Mouse (Mus musculus) heart, postnatal 14 days (tissue): ENCODE data around the gene Lkaaear1. TPM values are rescaled to one million over a fixed set of nuclear protein-coding genes. Genes with fewer than 3 reads are reported as not detected.

Source experiments
- DNase-seq, 2 experiments: peaks; one replicate each; pipeline ENCODE4 v3.0.0; 2021 to 2022
- intact Hi-C: fragments of 180-260 bp; cut with DNase I; formaldehyde crosslinking; loops from one replicate; pipeline ENCODE4 v1.15.1; 2025
- long read RNA-seq, 2 experiments: library from polyadenylated mRNA; stranded (forward); transcript quantifications; one replicate each; pipeline ENCODE4 v2.0.0; 2021
- total RNA-seq, 2 experiments: library from RNA; stranded (reverse); gene quantifications; 2 replicates each; pipeline ENCODE4 v1.2.3; 2021

Gene Lkaaear1
- total RNA-seq = not detected
- long read RNA-seq, experiment 1 = 0 reads
- long read RNA-seq, experiment 2 = 0 reads

DNA sequence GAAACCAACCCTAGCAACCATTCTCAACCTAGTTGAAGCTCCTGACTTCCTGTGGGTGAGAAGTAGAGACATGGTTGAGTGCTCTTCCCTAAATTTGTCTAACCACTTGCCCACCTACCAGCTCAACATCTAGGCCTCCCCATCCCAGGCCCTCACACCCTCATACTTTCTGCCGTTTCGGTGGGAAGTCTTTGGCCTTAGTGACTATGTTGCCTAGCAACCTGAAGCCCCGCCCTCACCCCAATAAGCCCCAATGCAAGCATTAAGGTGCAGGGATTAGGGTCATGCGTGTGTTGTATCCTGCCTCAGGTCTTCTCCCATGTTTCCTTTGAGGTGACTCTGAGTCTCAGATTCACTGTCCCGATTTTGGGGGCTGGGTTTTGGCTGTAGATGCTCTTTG, at the start of gene Lkaaear1:
Gene Lkaaear1 (minus strand): TSS at position 202 of the 400 bp plus-strand sequence.
- no peak for DNase-seq
- intact Hi-C loops = no loop called here

DNA sequence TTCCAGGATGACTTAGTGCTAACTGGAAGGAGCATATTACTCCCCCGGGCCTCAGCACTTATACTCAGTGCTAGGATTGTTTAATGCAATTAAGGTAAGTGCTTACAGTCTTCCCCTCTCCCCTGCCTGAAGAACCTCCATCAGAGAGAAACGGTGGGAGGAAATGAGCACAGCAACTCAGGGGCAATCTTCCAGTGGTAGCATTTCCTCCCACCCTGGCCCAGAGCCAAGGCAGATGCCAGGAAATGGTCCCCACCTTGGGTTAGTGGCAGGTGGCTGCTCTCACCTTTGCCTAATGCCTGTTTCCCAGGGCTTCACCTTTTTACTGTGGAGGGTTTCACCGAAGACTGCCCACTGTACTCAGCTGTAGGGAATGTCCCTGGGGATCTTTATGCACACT, 31.8 kb upstream of the Lkaaear1 start:
- no peak for DNase-seq
- intact Hi-C loops = no loop called here

DNA sequence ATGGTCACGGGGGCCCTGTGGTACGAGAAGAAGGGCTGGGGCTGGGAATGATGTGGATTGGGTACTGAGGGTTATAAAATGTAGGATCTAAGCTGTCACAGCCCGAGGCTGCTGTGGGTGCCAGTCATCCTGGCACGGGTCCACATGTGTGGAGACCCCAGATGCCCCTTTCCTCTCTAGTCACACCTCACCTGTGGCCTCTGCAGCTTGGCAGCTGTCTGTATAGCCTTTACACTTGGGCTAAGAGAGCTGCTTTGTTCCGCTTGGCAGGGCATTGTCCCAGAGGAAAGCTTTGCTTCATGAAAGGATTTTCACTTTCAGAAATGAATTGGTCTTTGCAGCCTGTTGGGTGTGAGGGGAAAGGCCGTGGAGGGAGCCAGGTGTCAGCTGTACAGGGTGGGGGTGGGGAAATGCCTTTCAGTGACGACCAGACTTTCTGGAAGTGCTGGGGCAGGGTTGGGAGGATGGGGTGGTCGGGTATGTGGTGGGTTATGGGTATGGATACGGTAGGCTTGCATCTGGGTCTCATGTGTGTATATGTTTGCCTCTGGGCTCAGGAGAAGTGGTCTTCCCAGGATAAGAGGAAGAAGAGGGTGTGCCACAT, 29.5 kb upstream of the Lkaaear1 start:
- intact Hi-C loops = no loop called here
- DNase-seq = no peak

DNA sequence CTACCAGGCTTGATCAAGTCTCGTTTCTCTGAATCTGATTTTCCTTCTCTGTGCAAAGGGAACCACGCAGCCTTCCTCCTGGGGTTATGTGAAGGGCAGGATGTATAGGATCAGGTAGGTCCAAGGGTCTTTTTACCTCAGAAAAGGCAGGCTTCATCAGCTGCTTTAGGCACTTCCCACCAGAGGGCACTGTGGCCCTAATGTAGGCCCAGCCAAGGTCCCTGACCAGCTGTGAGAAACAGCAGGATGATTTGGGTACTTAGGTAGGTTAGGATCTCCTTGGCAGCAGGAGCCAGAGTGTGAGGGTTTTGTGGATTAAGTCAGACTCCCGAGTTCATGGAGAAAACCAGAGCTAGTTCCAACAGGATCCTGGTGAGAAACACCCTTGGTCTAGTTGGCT, 24.0 kb upstream of the Lkaaear1 start:
- intact Hi-C loops = no loop called here

DNA sequence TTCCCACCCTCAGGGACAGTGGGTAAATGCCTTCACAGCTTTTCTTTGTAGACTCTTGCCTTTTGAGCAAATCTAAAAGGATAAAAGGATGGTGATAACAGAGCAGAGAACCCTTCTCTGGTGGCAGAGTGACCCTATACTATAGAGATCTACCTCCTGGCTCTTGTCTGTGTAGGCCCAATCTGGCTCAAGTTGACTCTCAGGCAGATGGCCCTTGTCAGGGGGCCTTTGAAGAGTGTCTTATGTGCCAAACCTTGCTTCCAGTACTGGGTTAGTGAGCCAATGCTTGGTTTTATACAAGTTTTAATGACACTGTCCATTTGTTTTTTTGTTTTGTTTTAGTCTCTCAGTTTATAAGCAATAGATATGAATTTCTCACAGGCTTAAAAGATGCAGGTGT, 23.0 kb upstream of the Lkaaear1 start:
- DNase-seq = no peak
- intact Hi-C loops = no loop called here

More for the DNA sequence above, 24.0 kb upstream of the Lkaaear1 start:
- DNase-seq = peak; percentile 14 to 28

DNA sequence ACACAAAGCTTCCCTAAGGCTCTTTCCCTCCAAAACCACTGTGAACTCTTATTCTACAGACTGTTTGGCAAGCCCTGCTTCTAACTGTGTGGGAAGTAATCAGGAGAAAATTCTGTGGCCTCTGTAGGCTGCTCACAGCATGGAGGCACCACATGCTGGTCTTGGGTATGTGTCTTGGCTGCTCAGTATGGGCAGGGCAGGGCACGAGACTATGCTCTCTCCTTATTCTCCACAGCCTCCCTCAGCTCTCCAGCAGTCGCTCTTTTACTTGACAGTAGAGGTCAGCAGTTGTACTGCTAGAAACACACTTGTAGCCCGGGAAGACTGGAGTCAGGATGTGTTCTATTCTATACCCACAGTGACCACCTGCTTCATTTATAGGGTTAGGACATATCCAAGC, 21.8 kb upstream of the Lkaaear1 start:
- intact Hi-C loops = no loop called here
- no peak for DNase-seq

DNA sequence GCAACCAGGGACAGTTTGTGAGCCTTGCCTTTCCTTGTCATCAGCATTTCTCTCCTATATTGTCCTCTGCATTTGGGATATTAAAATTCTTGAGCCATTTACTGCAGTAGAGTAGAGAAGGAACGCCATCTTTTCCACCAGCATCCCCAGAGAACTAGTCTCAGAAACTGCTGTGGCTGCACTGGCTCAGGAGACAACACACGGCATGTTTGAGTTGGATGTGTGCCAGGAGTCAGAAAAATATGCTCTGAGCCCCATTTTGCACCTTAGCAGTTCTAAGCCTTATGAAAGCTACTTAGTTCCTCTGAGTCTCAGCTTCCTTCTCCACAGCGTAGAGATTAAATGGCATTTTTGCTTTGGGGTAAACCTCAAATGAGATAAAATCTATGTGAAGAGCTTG, 18.7 kb upstream of the Lkaaear1 start:
- no peak for DNase-seq
- intact Hi-C loops = no loop called here

DNA sequence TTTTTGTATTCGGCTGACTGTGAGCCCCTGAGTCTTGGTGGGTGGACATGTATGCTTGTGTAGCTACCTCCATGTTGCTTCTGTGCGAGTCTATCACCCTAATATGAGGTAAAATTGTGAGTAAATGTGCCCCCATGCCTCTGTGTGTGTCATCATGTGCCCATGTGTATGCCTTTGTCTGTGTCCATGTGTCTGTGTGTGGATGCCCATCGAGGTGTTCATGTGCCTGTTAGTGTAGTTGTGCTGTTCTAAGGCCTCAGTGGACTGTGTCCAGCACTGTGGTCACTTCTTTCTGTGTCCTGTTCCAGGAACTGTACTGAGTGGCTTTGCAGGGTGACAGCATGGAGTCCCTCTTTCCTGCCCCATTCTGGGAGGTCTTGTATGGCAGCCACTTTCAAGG, 17.1 kb upstream of the Lkaaear1 start:
- DNase-seq = no peak

DNA sequence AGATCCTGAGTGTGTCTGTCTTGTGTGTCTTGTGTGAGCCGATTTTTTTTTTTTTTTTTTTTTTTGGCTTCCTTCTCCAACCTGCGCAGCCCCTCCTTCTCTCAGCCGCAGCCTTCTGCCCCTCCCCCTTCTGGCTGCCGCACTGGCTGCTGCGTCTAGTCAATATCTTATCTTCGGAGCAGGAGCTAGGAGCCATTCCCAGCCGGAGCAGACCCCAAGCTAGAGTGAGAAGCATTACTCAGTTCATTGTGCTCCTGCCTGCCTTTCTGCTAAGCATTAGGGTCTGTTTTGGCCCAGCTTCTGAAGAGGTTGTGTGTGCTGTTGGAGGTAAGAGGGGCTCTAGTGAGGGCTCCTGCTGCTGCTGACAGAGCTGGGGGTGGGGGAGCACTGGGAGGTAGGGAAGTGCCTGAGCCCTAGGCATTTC, 16.7 kb upstream of the Lkaaear1 start, which contains the start of gene Oprl1:
Gene Oprl1 (plus strand): TSS at position 114 of the 424 bp plus-strand sequence.
- DNase-seq = peak in 1 of 2 experiments; percentile 15
- intact Hi-C loops = no loop called here

More for the DNA sequence above, 17.1 kb upstream of the Lkaaear1 start:
- intact Hi-C loops = no loop called here

DNA sequence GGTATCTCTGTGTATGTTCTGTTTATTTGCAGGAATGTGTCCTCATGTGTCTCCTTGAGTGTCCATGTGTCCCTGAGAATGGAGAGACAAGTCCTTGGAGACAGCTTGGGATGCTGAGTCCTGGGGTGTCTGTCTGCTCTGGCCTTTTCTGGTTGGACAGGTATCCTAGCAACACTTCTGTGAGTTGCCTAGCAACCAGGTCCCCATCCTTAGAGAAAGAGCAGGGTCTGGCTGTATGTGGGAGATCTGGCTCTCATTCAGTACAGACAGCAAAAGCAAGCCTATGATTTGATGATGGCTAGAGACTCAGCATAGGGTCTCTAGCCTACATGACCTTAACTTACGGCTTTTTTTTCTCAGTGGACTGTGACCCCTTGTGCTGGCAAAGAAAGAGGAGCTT, 15.5 kb upstream of the Lkaaear1 start:
- no peak for DNase-seq
- intact Hi-C loops = no loop called here

DNA sequence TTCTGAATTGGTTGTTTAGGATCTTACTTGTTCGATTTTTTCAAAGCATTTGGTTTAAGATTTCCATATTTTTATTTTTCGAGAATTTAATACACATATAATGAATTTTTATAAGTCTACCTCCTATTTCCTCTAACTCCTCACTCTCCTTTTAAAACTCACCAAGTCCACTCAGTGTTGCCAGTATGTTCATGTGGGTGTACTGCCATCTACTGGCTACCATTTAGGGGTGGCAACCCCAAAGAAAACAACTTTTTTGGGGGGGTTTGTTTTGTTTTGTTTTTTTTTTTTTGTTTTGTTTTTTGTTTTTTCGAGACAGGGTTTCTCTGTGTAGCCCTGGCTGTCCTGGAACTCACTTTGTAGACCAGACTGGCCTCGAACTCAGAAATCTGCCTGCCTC, 8.4 kb upstream of the Lkaaear1 start:
- DNase-seq = no peak
- intact Hi-C loops = loop anchor here (5.0 kb wide), 1 partner anchor 84 kb away; no protein-coding TSS in a partner anchor

DNA sequence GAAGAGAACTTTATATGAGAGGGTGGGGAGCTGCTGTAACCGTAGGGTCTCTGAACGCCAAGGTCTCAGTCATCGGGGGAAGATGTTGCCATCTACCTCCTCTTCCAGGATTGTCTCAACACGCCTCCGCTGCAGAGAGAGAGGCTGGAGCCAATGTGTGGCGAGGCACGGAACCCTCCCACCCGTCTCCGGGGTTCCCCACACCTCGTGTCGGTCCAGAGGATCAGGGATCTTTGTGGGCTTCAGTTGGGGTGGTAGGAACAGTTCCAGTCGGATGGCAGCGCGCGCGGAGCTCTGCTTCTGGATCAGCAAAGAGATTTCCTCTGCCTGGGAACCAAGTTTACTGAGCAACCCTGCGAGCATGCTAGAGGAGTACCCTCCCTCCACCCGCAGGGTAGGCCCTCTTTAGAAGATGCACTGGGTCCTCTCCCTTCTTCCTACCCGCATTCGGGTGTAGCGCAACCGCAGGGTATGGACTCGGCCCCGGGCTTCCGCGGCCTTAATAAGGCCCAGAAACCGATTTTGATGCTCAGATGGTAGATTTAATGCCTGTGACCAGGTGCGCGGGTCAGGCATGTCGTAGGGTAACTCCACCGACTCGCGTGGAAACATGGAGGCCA, 1.3 kb downstream of the Lkaaear1 start:
- DNase-seq = no peak
- intact Hi-C loops = no loop called here

DNA sequence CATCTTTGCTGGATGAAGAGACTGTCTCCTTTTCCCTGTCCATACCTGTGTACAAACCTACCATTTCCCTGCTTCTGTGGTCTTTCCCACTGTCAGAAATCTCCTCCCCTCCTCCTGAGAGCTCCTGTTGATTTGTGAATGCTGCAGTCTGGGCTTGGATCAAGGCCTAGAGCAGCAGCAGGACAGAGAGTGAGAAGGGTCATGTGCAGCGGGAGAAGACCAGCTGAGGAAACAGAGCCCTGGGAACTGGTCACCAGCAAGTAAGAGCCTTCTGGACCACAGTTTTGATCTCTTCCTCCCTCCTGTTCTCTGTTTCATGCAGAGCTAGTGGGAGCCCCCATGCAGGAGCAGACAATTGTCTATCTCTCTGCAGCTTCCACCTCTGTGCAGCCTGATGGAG, 2.5 kb downstream of the Lkaaear1 start:
- no peak for DNase-seq
- intact Hi-C loops = no loop called here

DNA sequence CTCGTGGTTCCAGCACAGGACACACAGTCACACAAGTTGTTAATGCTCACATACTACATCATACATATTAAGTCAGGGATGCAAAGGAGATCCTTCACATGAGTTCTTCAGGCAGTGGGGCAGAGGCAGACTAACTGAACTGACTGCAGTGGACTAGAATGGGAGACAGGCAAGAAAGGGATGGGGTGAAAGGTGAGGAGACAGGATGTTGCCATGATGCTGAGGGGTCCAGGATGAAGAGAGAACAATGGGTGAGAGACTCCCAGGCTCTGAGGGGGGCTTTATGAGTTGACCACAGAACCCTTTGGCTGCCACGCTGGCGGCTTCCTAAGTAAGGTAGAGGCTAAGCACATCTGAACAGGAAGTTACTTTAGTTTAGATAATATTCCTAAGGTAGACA, 3.7 kb downstream of the Lkaaear1 start:
- intact Hi-C loops = no loop called here
- DNase-seq = no peak

DNA sequence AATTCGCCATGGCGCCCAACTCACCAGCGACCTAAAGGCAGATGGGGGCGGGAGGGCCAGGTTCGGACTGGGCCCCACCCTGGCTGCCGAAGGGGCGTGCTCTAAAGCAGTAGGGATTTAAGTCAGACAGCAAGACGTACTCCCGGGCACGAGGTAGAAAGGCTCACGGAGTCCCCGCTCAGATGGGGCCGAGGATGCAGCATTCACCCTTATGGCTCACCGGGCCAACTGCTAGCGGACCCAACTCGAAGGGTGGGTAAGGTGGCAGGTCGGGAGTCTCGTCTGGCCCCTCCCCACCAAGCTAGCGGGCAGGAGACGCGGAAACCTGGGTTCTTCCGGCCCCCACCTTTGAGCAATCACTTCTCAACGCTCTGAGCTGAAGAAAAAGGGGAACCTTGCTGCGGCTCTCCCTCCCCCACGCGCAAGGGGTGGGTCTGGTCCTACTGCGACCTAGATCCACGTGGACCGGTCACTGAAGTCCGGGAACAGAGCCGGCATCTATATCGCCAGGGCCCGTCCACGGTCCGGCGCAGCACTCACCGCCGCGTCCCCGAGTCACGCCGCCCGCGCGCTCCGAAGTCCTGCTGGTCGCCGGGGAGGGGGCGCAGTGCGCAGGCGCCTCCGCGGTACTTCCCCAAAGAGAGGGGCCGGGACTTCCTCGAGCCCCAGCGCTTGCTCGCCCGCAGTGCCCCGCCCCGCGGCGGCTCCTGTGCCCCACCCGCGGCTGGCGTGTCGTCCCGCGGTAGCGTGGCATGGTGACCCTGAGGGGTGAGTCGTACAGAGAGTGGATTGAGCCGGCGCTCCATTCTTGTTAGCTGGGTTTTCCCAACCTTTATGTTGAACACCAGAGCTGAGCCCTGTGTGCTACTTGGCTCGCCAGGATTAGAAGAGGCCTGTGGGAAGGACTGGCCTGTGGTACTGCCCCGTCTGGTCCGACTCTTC, 4.6 kb downstream of the Lkaaear1 start, which contains the start of gene Rgs19:
Gene Rgs19 (minus strand): TSS at position 639 of the 942 bp plus-strand sequence.
- intact Hi-C loops = no loop called here
- DNase-seq = peak; percentile 83 to 88

DNA sequence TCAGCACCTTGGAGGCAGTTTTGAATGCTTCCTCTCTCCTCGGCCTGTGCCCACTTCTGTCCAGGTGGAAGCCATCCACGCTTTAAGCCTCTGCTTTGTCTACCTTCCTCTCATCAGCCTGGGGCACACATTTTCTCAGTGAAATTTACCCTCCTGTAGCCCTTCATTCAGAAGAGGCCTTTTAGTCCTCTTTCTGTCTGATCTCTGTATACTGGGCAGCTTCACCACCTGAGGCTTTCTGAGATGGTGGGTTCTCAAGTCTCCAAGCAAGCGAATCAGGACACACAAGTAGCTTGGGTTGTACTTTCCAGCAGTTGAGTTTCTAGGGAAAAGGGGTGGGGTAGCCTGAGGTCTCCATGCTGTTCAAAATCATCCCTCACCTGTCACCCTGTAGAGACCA, 5.9 kb downstream of the Lkaaear1 start:
- DNase-seq = no peak
- intact Hi-C loops = no loop called here

DNA sequence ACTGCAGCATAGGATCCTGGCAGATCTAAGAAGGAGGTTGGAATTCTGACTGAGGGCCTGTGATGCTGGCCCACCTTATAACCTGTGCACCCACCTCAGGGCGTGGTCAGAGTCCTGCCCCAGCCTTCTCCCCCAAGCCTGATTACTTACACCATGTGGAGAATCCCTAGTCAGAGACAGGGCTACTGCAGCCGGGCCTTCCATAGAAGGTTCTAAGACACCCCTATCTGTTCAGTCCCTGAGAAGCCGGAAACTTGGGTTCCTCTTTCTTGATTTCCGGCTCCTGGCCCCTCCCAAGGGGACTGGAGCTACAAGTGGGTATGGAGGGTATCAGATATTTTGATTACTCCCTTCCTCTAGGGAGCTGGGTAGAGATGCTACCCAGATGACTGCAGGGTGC, 6.7 kb downstream of the Lkaaear1 start:
- intact Hi-C loops = no loop called here
- no peak for DNase-seq

DNA sequence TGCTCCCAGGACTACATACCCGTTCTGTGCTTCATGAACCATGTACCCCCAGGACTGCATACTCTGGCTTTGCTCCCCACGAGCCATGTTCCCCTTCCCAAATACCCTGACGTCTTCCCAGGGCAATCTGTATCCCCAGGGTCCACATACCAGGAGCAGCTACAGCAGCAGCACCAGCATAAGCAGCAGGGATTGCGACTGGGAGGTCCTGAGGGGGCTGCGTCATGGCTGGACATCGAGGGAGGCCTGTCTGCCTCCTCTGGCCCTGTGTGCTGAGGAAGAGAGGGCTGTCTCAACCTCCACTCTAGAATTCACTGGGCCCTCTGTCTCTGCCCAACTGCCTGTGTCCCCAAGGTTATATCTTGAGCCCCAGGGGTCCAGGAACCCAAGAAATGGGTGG, 7.2 kb downstream of the Lkaaear1 start:
- DNase-seq = no peak
- intact Hi-C loops = no loop called here

DNA sequence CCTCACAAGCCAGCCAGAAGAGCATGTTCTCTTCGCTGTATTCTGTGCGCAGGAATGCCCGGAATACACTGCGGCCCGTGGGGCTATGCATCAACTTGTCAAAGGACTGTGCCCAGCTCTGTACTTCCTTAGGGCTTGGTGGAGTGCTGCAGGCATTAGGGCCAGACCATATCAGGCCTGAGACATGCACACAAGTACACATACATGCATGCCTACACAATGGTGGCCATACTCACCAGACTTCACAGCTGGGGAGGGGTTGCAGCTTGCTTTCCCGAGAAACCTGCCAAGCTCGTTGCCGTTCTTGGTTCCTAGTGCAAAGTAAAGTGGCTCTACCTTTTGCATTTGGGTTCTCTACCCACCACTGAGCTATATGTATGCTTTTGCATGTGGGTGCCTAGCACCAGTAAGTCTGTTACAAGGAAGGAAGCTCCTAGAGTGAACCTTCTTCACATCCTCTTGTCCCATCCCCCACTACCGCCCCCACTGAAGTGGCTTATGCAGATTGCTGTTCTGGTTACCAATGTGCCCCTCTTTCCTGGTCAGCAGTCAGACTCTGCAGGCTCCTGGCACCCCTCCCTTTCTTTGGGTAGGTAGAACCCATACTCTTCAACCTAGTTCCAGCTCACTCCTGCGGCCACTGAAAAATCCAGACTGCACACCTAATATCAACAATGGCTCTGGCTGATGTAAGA, 8.6 kb downstream of the Lkaaear1 start:
- intact Hi-C loops = no loop called here
- DNase-seq = no peak

DNA sequence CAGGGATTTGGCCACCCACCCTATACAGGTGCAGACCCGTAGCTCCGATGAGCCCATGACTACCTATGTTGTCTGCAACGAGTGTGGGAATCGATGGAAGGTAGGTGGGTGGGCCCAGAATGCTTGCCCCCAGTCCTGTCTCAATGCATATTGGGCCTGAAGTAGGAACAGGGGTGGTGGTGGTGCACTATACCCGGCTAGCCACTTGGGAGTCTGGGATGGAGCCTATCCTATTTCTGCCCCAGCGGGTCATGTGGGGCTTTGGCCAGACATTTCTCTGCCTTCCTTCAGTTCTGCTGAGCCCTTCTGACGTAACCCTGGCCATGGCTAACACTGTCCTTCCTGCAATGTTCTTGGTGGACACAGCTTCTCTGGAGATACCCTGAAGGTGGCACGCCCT, 10.7 kb downstream of the Lkaaear1 start:
- DNase-seq = no peak
- intact Hi-C loops = no loop called here

DNA sequence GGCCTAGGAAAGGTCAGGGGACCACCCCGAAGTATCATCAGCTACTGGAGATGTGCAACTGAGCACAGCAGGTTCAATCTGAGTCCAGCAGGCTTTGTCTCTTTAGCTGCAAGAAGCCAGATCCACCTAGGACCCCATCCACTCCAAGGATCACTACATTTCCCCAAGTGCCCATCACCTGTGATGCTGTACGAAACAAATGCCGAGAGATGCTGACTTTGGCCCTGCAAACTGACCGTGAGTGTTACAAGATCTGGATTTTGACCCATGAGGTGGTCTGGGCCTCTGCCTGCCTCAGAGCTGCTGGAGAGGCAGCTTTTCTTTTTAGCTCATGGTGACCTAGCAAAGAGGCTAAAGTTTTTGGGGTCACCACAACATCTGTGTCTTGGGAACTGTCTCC, 12.6 kb downstream of the Lkaaear1 start:
- intact Hi-C loops = no loop called here
- no peak for DNase-seq
